Mouse (Mus musculus): ENCODE data around the gene Isl1.

Gene Isl1

DNA sequence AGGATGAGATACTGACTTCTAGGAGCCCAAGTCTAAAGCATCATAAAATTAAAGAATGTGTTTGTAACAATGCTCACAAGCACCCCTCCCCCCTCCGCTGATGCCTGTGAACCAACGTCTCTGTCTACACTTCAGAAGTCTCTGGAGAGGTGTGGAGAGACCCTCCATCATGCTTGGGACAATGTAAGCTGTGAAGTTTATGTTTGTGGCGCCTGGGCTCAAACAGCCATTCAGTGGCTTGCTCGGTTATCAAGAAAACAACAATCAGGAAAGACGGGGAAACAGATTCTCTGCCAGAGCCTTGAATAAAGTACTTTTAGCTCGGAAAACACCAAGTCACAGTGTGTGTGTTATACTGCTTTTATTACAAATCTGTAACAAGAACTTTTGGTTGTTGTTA, 14.8 kb downstream of the Isl1 start:
- no peak for DNase-seq (ENCODE audit: low read depth)

DNA sequence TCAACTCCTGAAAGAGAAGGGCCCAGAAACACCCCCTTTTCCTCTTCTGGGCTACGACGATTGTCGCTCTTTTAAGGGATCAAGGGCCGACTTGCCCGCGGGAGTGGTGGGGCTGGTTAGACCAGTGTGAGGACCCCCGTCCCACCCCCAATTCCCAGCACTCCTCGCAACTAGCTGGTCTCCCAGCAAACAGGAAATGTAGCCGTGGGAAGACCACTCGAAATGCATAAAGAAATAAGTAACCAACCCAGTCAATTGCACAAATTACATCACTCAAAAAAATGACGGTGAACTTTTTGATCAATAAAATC, 15.4 kb downstream of the Isl1 start:
- no peak for DNase-seq (ENCODE audit: low read depth)

DNA sequence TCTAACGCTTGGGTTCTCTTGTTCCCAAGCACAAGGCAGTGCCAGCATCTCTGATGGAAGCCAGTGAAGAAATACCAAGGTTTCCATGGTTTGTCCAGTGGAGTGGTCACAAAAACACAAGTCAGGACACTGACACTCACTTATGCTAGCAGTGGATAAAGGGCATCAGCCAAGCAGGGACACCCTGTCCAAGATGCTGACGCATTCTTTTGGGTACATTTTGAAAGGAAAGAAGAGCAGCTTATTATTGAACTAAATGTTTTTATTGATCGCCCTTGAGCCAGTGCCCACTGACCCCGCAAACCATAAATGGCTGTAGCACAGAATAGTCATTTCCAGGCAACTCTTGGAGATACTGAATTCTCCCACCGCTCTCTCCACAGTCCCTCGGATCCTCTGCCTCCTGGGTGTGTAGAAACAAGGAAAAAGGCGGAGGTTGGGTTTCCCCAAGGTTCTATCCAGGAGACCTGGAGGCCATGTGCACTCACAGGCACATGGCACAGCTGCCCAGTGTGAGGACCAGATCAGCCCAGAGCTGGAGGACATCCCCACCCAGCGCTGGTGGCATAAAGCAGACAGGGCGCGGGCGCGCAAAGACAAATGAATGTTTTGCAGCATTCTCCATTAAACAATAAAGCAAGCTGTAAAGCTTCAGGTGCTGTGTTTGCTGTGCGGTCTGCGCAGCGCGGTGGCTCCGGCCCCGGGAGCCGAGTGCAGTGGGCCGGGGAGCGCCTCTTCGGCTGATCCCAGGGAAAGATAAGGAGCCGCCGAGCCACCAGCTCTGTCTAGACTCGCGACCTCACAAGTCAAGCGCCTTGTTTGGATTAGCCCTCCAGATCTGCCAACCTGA, 16.0 kb downstream of the Isl1 start:
- no peak for DNase-seq (ENCODE audit: low read depth)

DNA sequence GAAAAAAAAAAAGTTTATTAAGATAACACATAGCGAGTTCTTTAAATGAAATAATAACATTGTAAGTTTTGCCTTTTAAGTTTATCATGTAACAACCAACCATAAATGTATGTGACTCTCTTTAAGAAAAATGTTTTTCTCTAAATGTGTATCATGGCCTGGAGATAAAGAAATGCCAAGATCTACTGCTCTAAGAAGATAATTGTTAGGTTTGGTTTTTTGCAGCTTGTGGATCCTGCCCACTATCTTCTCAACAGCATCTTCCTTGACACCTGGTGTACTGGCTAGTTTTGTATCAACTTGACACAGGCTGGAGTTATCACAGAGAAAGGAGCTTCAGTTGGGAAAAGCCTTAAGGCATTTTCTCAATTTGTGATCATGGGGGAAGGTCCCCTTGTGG, 19.8 kb downstream of the Isl1 start:
- DNase-seq (ENCODE audit: low read depth) = no peak

DNA sequence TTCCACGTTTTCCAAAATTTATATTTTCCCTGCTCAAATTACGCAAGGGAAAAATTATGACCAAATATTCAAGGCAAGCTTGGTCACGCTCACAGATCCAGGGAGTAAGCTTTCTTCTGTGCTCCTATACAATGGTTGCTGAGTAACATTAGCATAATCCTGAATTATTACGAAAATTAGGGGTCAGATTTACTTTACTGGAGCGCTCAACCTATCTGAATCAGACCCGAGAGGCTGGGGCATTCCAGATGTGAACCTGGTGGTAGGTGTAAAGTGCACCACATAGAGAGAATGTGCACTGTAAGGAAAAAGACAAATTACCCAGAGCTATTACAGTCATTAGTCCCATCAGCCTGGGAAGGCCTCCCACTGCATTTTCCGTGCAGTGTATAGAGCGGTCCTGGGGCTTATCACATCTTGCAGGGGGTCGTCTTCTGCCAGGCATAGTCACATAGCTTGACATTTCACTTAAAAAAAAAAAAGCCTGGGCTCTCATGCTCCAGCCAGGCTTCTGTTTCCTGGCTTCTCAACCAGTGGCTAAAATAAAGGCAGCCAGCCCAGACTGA, 30.2 kb downstream of the Isl1 start:
- no peak for DNase-seq (ENCODE audit: low read depth)
